In genomic region chrX:42540756-42541053, GRCm38 (mm10) we compare ENCODE assay signal across 8 mouse cellular contexts. TPM values are rescaled to one million over a fixed set of nuclear protein-coding genes. Genes with fewer than 3 reads are reported as not detected.
A peak's percentile ranks its signal among the peaks of the same experiment; 100 is the strongest.
DNase-seq lines count a peak whose midpoint lies in the region; ATAC-seq lines count a peak whose summit lies in the region.

No protein-coding gene starts in this region.

- H3K9me3 ChIP-seq in intestine, embryonic 16.5 days (ENCODE audit: control insufficient read depth, low read length): no peaks in the 10 kb centered on the region
- H3K9me3 ChIP-seq in limb, embryonic 11.5 days (ENCODE audit: control insufficient read depth, low read length): no peaks in the 10 kb centered on the region
- H3K9me3 ChIP-seq in midbrain, embryonic 13.5 days: no peaks in the 10 kb centered on the region

- no peaks in the 10 kb centered on the region for H3K36me3 ChIP-seq in intestine, embryonic 16.5 days (ENCODE audit: control insufficient read depth, insufficient read depth, low read length)
- H3K36me3 ChIP-seq in limb, embryonic 11.5 days (ENCODE audit: control insufficient read depth, insufficient read depth, low read length): no peaks in the 10 kb centered on the region
- no peaks in the 10 kb centered on the region for H3K36me3 ChIP-seq in midbrain, embryonic 13.5 days

- peak; percentile 74 for DNase-seq in cerebellum, adult 11 months
- DNase-seq in embryo, embryonic 10.5 days (ENCODE audit: low spot score): peak; percentile 81
- DNase-seq in gastrocnemius, postnatal 36 days: peak; percentile 22 to 48
- DNase-seq in limb, embryonic 11.5 days (ENCODE audit: low spot score): peak; percentile 72
- peak; percentile 20 to 68 for DNase-seq in spleen, postnatal 10 days (ENCODE audit: low spot score in 2 of 2)

- H3K4me3 ChIP-seq in intestine, embryonic 16.5 days (ENCODE audit: low read length): 0 out of 2 replicates have a peak overlapping the region, but pooled peaks have one; percentile 18
- H3K4me3 ChIP-seq in limb, embryonic 11.5 days (ENCODE audit: low read depth, low read length): no peak overlapping the region
- H3K4me3 ChIP-seq in midbrain, embryonic 13.5 days (replicated peaks): no peak overlapping the region

- no peak overlapping the region for H3K9ac ChIP-seq in intestine, embryonic 16.5 days (ENCODE audit: low read depth, low read length)
- H3K9ac ChIP-seq in limb, embryonic 11.5 days (ENCODE audit: low read length): no peak overlapping the region
- no peak overlapping the region for H3K9ac ChIP-seq in midbrain, embryonic 13.5 days (replicated peaks)

- no peaks in the 10 kb centered on the region for H3K27me3 ChIP-seq in intestine, embryonic 16.5 days (replicated peaks; ENCODE audit: control insufficient read depth, insufficient read depth, low read length)
- no peaks in the 10 kb centered on the region for H3K27me3 ChIP-seq in limb, embryonic 11.5 days (ENCODE audit: control insufficient read depth, insufficient read depth, low read length)
- H3K27me3 ChIP-seq in midbrain, embryonic 13.5 days: no peaks in the 10 kb centered on the region

- WGBS in intestine, embryonic 16.5 days: 26% methylated on average over 5 of the region's 5 CpGs
- 46% methylated on average over 5 of the region's 5 CpGs for WGBS in limb, embryonic 11.5 days
- 31% methylated on average over 5 of the region's 5 CpGs for WGBS in midbrain, embryonic 13.5 days

- intact Hi-C loops in gastrocnemius, postnatal 36 days (cut with DNase I): no loop called here

- H3K4me1 ChIP-seq in intestine, embryonic 16.5 days (ENCODE audit: control insufficient read depth, insufficient read depth, low read length): no peaks in the 10 kb centered on the region
- no peaks in the 10 kb centered on the region for H3K4me1 ChIP-seq in limb, embryonic 11.5 days (ENCODE audit: control insufficient read depth, insufficient read depth, low read length)
- H3K4me1 ChIP-seq in midbrain, embryonic 13.5 days (replicated peaks): 0 out of 2 replicates have a peak, but pooled peaks cover 2% of the 10 kb centered on the region

- no peak overlapping the region for H3K27ac ChIP-seq in intestine, embryonic 16.5 days (ENCODE audit: low read length)
- H3K27ac ChIP-seq in limb, embryonic 11.5 days (replicated peaks; ENCODE audit: low read depth, low read length): no peak overlapping the region
- no peak overlapping the region for H3K27ac ChIP-seq in midbrain, embryonic 13.5 days

- peak overlapping the region; percentile 22; the same call in 1 of the 2 replicates for H3K4me2 ChIP-seq in intestine, embryonic 16.5 days (ENCODE audit: low read depth, low read length)
- H3K4me2 ChIP-seq in limb, embryonic 11.5 days (ENCODE audit: low read depth, severe bottlenecking): no peak overlapping the region
- no peak overlapping the region for H3K4me2 ChIP-seq in midbrain, embryonic 13.5 days (replicated peaks)

- ATAC-seq in cerebellum, adult (ENCODE audit: insufficient number of reproducible peaks, low FRiP score, low TSS enrichment): no peak
- no peak for ATAC-seq in intestine, embryonic 16.5 days
- ATAC-seq in limb, embryonic 11.5 days (ENCODE audit: insufficient number of reproducible peaks, low FRiP score, low TSS enrichment, low read depth): no peak
- 0 out of 2 replicates have a peak, but pooled peaks have one; percentile 58 for ATAC-seq in midbrain, embryonic 13.5 days

RNA-seq across cellular contexts. Expression of gene Sh2d1a, which starts 38.5 kb away (rescaled TPM):
- under 1 TPM in 1 of 2 experiments, not detected in 1; 0.87 TPM for total RNA-seq in gastrocnemius, postnatal 36 days (2021)
- 0.17 TPM in 1 of 2 replicates, not detected in the other for polyA plus RNA-seq in intestine, embryonic 16.5 days (2015; fragmentation: Nextera tagmentation; extraction: Ambion mirVana)
- not detected in 2 replicates for polyA plus RNA-seq in limb, embryonic 11.5 days (2014; fragmentation: Nextera tagmentation; extraction: Ambion mirVana)
- polyA plus RNA-seq in midbrain, embryonic 13.5 days (2015; fragmentation: Nextera tagmentation; extraction: Ambion mirVana): 3.2 and 3.5 TPM in 2 replicates

RNA-seq across cellular contexts. Expression of gene Tex13c2, which starts 51.2 kb away (rescaled TPM):
- total RNA-seq in gastrocnemius, postnatal 36 days (2021): not detected
- not detected in 2 replicates for polyA plus RNA-seq in intestine, embryonic 16.5 days (2015; fragmentation: Nextera tagmentation; extraction: Ambion mirVana)
- not detected in 2 replicates for polyA plus RNA-seq in limb, embryonic 11.5 days (2014; fragmentation: Nextera tagmentation; extraction: Ambion mirVana)
- not detected in 2 replicates for polyA plus RNA-seq in midbrain, embryonic 13.5 days (2015; fragmentation: Nextera tagmentation; extraction: Ambion mirVana)
